Mouse (Mus musculus): Measurements from ENCODE around the gene Olfr486.
"Not testable (repeated sequence)": the region's sequence is repeated elsewhere in the genome, so short reads cannot be mapped to it uniquely, and the experiment has no call there.

DNA sequence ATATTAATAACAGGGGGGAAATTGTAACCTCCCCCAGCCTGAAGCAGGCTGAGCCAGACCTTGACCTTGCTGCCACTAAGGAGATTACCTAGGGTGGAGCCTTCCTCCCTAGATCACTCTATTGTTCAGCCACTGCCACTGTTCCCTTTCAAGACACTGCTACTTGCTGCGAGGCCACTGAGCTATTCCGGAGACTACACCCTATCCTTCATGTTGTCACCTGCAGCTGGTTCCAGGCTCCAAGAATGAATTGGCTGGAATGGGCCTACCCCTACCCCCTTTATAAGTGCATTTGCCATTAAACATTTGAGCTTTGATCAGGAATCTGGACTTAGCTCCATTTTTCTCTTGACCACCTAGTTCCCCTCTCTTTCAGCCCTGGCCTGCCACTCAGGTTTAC, 18.7 kb upstream of the Olfr486 start:
- not testable (repeated sequence) for TF ChIP-seq CTCF (conservative IDR thresholded peaks at IDR 0.05 in 1 of 2, IDR thresholded peaks at IDR 0.05 in 1 of 2; ENCODE audit: low read depth in 2 of 2, low read length in 2 of 2); USF2 (conservative IDR thresholded peaks at IDR 0.05; ENCODE audit: low read depth, low read length); CHD2 (IDR thresholded peaks at IDR 0.05; ENCODE audit: low read length); POLR2A (IDR thresholded peaks at IDR 0.05; ENCODE audit: low read depth, low read length); USF1 (IDR thresholded peaks at IDR 0.05; ENCODE audit: low read depth, low read length); MAX (IDR thresholded peaks at IDR 0.05; ENCODE audit: low read length); ZMIZ1 (IDR thresholded peaks at IDR 0.05; ENCODE audit: low read depth, low read length); POLR2AphosphoS2 (IDR thresholded peaks at IDR 0.05; ENCODE audit: low read depth, low read length)

Measured in CH12.LX (cell line).